Mouse (Mus musculus) cerebellum, postnatal 10 days (tissue): ENCODE measurements around the gene Serpina5.

Source experiments
- DNase-seq, 2 experiments: peaks; one replicate each; pipeline ENCODE4 v3.0.0; 2021; ENCODE audit warnings: mixed read lengths in 2 of 2

Gene Serpina5

GRCm38 (mm10) chr12:104131041-104131440 lies 30.1 kb downstream of the Serpina5 start:
- DNase-seq: no peak

- no peak for DNase-seq
Observed at GRCm38 (mm10) chr12:104138216-104138615, 37.3 kb downstream of the Serpina5 start.

- DNase-seq: no peak
Observed at GRCm38 (mm10) chr12:104140543-104141103, 39.7 kb downstream of the Serpina5 start.

- no peak for DNase-seq
Observed at GRCm38 (mm10) chr12:104141506-104141905, 40.6 kb downstream of the Serpina5 start.

GRCm38 (mm10) chr12:104142427-104142826 lies 41.5 kb downstream of the Serpina5 start:
- DNase-seq: no peak

- no peak for DNase-seq
Observed at GRCm38 (mm10) chr12:104143286-104143685, 42.4 kb downstream of the Serpina5 start.

- DNase-seq: no peak
Observed at GRCm38 (mm10) chr12:104145571-104145970, 44.7 kb downstream of the Serpina5 start.

- peak; percentile 11 to 25 for DNase-seq
Observed at GRCm38 (mm10) chr12:104151989-104152388, 51.1 kb downstream of the Serpina5 start.

- no peak for DNase-seq
Observed at GRCm38 (mm10) chr12:104153041-104153645, 52.2 kb downstream of the Serpina5 start.

- no peak for DNase-seq
Observed at GRCm38 (mm10) chr12:104153656-104154055, 52.7 kb downstream of the Serpina5 start, which contains the start of gene Serpina3c. Serpina3c (minus strand) TSS chr12:104153870.
